Mouse (Mus musculus): Measurements from ENCODE around the gene Vash2.

Vash2 gene

DNA sequence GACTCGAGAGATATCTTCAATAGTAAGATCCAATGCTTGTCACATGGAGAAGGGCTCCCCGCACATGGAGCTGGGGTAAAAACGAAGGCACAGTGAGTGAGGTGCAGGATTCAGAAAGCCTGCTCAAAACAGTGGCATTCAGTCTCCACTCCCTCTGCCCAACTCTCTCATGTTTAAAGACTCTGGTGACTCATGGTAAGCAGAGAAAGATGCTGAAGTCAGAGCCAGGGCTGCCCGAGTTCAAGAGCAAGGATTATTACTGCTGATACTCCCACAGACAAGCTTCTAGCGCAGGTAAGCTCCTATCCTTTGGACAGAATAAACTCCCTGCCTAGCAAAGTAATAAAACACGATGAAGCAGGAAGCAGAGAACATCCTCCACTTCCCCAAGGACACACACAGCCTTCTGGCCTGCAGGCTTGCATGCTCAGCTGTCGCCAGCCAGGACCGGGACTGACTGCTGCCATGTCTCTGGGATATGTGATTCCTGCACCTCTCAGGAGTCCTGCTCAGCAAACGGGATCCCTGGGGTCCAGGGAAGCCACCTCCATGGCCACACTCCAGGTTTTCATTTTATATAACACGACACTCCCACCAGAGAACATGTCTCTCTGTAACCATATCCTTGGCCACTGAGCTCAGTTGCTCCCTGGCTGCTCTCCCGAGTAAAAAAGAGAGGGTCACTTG, 2.1 kb downstream of the Vash2 start:
- no peak for DNase-seq (ENCODE audit: low spot score)

GRCm38 (mm10) chr1:190974833-190975232, 4.3 kb downstream of the Vash2 start:
- DNase-seq (ENCODE audit: low spot score): no peak

- DNase-seq (ENCODE audit: low spot score): no peak
Observed at GRCm38 (mm10) chr1:190974191-190974590, 4.9 kb downstream of the Vash2 start.

DNA sequence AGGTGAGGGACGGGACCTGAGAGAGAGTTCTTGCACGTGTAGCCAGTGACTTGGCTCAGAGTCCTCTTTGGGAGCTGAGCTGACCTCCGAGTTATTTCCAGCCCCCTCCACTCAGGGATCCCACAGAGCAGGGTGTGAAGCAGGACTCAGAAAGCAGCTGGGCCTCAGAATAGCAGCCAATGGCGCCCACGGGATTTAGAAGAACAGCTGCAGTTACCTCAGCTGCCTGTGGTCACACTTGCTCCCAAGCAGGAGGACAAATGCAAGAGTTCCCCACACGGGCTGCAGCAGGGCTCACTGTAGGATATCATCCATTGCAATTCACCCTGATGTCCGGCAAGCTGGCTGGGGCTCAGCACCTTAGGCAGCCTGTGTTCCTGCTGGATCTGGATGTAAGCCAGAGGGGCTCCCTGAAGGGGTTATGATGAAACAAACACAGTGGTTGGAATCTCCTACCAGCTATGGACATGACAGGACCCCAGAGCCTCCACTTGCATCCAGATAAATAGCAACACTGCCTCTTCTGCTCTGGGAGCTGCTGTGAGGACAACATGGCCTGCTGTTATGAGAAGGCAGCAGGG, 6.4 kb downstream of the Vash2 start:
- DNase-seq (ENCODE audit: low spot score): no peak

DNA sequence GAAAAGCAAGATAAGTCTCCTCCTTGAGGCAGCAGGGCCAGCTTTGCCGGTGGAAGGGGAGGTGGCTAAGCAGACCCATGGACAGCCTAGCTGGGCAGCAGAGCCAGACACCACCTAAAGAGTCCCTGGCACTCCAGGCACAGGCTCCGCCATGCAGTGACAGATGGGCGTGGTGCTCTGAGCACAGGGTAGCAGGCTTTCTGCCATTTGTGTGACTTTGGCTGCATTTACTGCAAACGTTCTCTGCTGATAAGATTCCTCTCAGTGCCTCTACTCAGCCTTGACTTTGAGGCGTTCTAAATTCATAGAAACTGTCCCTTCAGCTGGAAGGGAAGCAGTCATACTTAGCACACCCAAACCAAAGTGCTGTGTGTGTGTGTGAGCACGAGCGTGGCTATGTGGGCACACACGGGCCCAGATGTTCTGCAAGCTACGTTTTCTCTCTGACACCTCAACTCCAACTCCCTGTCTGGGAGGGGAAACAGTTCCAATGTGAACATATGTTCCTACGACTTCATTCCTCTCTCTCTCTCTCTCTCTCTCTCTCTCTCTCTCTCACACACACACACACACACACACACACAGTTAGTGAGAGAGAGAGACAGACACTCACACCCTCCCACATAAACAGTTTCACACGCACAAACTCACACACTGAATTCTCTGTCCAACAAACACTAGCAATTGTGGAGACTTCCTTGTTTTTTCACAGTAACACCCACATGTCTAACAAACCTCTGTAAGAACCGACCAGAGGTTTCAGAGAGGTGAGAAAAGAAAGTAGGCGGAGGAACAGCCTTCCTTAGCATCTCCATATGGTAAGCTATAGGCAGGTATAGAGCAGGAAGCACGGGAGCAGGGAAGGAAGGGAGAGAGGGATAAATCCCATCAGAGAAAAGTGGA, 7.1 kb downstream of the Vash2 start:
- no peak for DNase-seq (ENCODE audit: low spot score)

GRCm38 (mm10) chr1:190968010-190968409, 11.1 kb downstream of the Vash2 start:
- DNase-seq (ENCODE audit: low spot score): no peak

GRCm38 (mm10) chr1:190964992-190965780, 13.9 kb downstream of the Vash2 start:
- no peak for DNase-seq (ENCODE audit: low spot score)

DNA sequence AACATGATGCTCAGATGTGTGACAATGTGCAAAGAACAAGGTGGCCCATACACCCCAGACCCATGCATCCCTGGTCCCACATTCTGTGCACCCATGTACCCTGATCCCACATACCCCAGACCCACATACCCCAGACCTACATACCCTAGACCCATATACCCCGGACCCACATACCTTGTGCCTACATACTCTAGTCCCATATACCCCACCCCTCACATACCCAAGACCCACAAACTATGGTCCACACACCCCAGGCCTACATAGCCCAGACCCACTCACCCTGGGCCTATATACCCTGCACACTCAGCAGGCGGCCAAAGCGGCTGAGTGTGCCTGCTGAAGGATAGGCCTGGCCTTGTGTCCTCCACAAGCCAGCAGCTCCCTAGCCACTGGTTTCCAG, 16.3 kb downstream of the Vash2 start:
- no peak for DNase-seq (ENCODE audit: low spot score)

DNA sequence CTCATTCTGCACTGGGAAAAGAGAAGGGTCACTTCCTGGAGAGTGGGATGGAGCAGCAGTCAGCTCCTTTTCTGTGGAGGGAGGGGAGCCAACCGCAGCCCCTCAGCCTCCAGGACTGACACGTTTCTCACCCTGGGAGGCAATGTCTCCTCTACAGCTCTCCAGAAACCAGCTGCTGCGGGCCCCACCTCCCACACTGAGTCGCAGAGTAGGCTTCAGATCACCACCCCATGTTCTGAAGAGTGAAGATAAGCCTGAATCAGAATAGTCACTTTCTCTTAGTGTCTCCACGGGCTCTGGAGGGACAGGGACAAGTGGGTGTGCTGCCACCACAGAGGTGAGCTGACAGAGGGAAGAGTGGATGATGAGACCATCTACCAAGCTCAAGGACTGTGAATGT, 20.3 kb downstream of the Vash2 start:
- DNase-seq (ENCODE audit: low spot score): no peak

DNA sequence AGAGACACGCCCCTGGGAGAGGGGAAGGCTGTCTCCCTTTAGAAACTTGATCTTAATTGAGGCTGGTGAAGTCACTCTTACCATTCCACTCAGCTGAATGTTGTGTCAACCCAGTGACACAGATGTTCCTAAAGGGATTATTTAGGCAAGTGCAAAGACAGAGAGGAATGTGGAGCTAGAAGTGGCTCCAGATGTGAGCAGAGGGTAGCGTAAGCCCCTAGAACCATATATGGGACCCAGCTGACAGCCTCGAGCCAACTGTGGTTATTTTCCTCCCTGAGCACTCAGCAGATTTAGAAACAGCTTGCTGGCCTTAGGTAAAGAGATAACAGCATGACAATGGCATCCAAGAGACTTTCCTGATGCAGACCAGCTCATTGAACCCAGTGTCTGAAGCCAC, 26.1 kb downstream of the Vash2 start:
- no peak for DNase-seq (ENCODE audit: low spot score)

- no peak for DNase-seq (ENCODE audit: low spot score)
Observed at GRCm38 (mm10) chr1:190951014-190951413, 28.1 kb downstream of the Vash2 start.

DNA sequence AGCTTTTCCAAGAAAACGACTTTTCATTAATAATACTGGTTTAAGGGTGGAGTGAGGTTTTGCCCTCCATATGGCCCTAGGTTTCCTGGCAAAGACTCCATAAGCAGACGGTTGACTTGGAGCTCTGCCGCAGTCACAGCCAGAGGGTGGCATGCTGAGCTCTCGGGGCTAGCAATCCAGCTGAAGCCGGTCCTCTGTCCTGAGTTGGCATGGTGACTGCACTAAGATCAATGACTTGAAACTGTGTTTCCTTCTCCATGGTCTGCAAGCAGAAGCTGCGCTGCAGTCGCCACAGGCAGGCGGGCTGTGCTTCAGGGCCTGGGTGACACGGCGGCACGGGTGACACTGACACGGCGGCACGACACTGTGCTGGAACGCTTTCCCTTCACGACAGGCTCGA, 30.2 kb downstream of the Vash2 start:
- no peak for DNase-seq (ENCODE audit: low spot score)

GRCm38 (mm10) chr1:190948439-190948838, 30.7 kb downstream of the Vash2 start:
- DNase-seq (ENCODE audit: low spot score): no peak

DNA sequence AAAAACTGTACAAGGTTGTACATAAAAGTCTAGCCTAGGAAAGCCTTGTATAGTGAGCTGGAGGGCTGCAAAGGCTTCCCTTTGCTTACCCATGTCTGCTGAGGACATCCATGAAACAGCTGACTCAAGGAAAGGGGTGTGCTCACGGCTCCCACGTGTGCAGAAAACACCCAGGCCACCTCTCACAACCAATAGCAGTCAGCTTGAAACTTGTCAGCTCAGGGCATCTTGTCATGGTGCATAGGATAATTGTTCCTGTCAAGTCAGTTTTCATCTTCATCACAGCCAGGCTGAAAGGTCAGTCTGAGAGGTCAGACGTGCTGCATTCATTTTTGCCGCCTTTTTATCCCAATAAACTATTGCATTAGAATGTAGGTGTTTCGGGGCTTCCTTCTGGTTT, 31.1 kb downstream of the Vash2 start:
- DNase-seq (ENCODE audit: low spot score): no peak

DNA sequence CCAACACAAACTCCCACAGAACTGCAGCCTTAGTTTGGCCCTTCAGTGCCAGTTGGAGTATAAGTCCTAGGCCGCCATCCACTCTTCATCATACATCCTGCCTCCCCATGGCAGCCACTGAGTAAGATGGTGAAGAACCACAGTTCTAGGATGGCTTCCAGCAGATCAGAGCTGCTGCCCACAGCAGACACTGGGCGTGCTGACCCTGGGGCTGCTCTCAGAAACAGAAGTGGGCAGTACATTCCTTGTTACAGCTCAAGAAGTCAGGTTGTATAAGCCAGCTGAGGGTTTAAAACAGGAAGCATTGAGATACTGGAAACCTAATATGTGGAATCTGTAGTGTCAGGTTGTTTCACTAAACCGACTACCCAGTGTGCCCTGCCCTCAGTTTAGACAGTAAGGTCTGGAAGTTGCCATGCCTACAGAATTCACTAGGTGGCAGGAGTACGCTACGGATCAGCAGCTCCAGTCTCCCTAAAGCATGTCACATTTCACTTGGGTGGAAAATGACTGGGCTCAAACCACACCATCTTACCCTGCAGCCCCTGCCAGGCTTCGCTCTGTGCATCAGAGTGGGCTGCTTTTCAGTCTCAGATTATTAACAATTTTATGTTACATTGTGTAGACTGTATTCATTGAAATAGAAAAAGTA, 34.9 kb downstream of the Vash2 start:
- DNase-seq (ENCODE audit: low spot score): no peak

- no peak for DNase-seq (ENCODE audit: low spot score)
Observed at GRCm38 (mm10) chr1:190939803-190940202, 39.3 kb downstream of the Vash2 start.

- DNase-seq (ENCODE audit: low spot score): no peak
Observed at GRCm38 (mm10) chr1:190930181-190930580, 48.9 kb downstream of the Vash2 start.

- DNase-seq (ENCODE audit: low spot score): no peak
Observed at GRCm38 (mm10) chr1:190929010-190929695, 49.9 kb downstream of the Vash2 start.

GRCm38 (mm10) chr1:190928370-190929009, 50.6 kb downstream of the Vash2 start:
- peak; percentile 90 for DNase-seq (ENCODE audit: low spot score)

DNA sequence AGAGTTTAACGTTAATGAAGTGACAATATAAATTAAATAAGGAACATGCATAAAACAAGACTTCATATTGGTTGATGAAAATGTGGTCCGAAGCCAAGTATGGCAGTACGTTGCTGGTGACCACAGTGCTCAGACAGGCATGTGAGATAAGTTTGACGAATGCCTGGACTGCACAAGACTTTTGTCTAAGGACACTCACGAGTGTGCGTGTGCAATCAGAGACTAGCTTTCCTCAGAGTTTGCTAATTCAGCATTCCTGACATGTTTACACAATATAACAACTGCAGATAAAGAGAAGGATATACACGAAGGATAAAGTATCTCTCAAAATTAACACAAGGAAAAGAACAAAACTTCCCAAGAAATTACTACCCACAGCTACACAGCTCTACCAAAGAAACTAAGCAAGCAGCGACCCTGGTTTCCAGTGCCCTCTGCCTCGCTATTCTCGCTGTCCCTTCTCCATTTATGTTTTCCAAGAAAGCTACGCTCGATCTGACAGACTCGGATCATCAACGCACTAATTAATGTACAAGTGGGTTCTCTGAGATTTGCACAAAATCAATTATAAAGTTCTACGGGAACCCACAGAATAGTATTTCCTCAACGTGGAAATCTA, 51.2 kb downstream of the Vash2 start:
- no peak for DNase-seq (ENCODE audit: low spot score)

All from urinary bladder, postnatal 10 days (tissue).